Mouse (Mus musculus) erythroblast, embryonic 14.5 days (primary cell): ENCODE data around the gene Galntl5.

Source experiments
- GATA1 ChIP-seq: IDR thresholded peaks from 2 replicates; pipeline ENCODE4 v1.6.1; 2012; ENCODE audit warnings: low read length, inconsistent platforms, mixed read lengths
- TAL1 ChIP-seq: IDR thresholded peaks from 3 replicates; pipeline ENCODE4 v1.6.1; 2012; ENCODE audit warnings: low read length, inconsistent platforms, mixed read lengths

GRCm38 (mm10) chr5:25246473-25246865 lies 65.2 kb downstream of the Galntl5 start:
- TF ChIP-seq GATA1 (no peak), TAL1 (no peak)
